Mouse (Mus musculus) spleen, adult 12 weeks (tissue): ENCODE measurements around the gene Rbbp6.

Experiments
- DNase-seq: peaks from one replicate; pipeline ENCODE4 v3.0.0; 2022; ENCODE audit warnings: low spot score

The Rbbp6 gene

GRCm38 (mm10) chr7:122965386-122965785 is at the start of gene Rbbp6:
TSS of gene Rbbp6 (plus strand) at chr7:122965686.
- DNase-seq, result no peak

DNA sequence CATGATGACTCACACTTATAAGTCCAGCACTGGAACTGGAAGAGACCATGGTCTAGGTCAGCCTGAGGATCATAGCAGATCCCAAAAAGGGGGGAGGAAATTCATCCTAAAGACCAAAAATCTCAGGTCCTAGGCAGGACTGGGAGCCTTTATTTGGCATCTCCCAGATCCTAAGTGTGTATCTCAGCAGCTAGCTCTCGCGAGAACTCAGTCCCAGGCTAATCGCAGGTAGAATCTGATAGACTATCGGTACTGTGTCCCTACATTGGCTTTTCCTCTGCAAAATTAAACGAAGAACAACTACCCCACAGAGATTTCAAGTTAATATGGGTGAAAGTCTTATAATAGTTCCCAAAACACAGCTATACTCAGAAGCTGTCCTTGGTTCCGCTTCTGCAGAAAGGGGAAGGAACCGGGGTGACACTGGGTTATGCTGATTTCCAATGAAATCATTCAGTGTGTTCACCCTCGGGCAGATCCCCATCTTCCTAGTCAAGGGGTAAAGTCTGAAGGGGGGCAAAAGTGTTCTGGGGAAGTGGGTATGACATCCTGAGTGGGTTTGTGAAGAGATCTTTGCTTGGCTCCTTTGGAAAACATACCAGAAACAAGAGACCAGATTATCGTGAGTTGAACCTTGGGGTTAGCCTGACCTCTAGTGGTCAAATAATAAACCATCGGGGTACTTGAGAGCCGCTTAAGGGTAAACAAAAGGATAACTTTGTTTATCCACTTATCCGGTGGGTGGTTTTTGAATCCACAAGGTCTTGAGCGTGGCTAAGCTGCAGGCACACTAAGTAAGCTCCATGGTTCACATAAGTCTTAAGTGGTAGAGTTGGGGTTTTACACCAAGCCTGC is 45.5 kb upstream of the Rbbp6 start:
- DNase-seq, result peak; percentile 22

DNA sequence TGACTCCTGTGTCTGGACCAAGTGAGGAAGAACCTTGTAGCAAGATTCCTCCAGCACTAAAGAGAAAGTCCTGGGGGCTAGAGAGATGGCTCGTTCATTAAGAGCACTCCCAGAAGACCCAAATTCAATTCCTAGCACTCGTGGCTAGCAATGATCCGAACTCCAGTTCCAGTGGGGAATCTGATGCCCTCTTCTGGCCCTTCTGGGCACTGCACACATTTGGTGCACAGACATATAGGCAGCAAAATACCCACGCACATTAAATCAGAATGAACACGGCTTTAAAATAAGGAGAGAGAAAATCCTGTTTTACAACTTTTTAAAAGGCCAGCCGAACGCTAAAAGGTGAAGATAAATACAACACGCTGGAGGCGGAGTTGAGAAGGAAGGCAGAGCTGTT is 43.9 kb upstream of the Rbbp6 start:
- no peak for DNase-seq

DNA sequence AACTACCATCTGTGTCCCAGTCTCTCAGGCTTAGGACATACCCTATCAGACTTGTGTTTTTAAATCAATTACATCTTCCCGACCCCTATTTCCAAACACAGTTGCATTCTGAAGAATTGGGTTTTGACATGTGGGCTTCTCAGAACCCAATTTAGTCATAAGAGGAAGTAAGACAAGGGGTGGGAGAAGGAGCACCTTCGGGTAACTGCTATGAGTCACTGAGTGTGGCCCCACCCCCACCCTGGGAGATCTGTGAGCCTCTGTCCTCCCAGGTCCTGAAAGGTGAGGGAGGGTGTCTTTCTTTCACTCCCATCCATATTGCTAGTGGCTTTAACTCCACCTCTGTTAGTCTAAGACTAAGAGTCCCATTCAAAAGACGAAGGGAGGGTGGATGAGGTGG is 41.2 kb upstream of the Rbbp6 start:
- DNase-seq, result no peak

DNA sequence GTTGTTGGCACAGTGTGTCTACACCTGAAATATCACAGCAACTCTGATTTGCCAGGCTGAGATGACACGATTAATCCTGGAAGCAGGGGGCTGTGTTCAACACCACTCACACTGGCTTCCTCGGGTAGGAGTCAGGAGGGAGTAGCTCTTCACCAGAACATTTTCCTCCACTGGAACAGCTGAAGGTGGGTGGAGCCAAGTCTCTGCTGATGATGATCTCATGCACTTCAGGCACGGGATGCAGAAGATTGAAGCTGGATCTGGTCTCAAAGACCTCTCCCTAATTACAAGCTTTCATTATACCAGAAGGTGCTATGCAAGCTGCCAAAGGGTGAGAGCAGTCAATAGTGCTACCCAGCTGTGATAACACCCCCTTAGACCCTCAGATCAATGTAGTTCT is 35.0 kb upstream of the Rbbp6 start:
- DNase-seq, result no peak

- DNase-seq, result no peak
Measured at GRCm38 (mm10) chr7:122932171-122932570, 33.3 kb upstream of the Rbbp6 start.

DNA sequence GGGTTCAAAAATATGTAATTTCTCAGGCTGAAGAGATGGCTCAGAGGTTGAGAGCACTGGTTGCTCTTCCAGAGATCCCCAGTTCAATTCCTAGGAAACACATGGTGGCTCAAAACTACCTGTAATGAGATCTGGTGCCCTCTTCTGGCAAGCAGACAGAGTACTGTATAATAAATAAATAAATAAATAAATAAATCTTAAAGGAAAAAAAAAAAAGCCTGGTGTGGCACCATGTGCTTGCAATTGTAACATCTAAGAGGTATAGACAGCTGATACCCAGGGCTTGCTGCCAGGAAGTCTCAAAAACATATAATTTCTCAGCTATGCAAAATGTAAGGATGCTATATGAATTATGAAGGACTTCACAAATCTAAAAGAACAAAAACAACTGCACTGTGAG is 28.9 kb upstream of the Rbbp6 start:
- no peak for DNase-seq

- DNase-seq, result no peak
Measured at GRCm38 (mm10) chr7:122938197-122938596, 27.3 kb upstream of the Rbbp6 start.

- no peak for DNase-seq
Measured at GRCm38 (mm10) chr7:122939181-122939580, 26.3 kb upstream of the Rbbp6 start.

- DNase-seq, result no peak
Measured at GRCm38 (mm10) chr7:122940371-122941075, 25.0 kb upstream of the Rbbp6 start.

GRCm38 (mm10) chr7:122942111-122942510 is 23.4 kb upstream of the Rbbp6 start:
- no peak for DNase-seq

DNA sequence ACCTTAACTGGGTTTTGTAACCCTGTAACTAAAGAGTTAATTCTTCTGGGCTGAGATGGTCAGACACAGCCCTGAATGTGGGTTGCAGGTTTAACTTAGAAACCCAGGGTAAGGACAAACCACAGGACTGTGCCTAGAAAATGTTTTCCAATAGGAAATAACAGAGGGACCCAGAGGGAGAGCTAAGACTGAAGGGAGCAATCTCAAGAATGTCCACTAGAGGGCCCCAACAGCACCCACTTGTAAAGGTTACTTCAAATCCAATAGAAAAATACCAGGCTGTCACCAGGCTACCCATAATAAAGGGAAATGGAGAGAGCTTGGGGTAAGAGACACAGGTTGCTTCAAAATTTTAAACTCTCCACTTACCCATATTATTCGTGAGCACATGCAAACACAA is 20.3 kb upstream of the Rbbp6 start:
- DNase-seq, result peak; percentile 31

GRCm38 (mm10) chr7:122949268-122949667 is 16.2 kb upstream of the Rbbp6 start:
- no peak for DNase-seq

DNA sequence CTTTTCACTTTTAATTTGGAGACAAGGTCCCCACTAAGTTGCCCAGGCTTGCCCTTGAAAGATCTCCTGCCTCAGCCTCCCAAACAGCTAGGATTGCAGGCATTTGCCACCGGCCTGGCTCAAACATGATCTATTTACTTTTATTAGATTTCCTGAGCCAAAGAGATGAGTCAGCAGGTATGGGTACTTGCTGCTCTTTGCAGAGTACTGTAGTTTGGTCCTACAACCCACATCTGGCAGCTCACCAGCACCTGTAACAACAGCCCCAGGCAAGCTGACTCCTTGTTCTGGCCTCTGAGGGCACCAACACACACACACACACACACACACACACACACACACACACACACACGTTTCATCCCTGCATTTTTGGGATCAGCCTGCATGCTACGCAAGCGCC is 14.0 kb upstream of the Rbbp6 start:
- no peak for DNase-seq

GRCm38 (mm10) chr7:122952066-122952465 is 13.4 kb upstream of the Rbbp6 start:
- DNase-seq, result no peak

- no peak for DNase-seq
Measured at GRCm38 (mm10) chr7:122954451-122955225, 10.8 kb upstream of the Rbbp6 start.

- no peak for DNase-seq
Measured at GRCm38 (mm10) chr7:122955226-122955955, 10.1 kb upstream of the Rbbp6 start.

GRCm38 (mm10) chr7:122968751-122969150 is 3.3 kb downstream of the Rbbp6 start:
- DNase-seq, result no peak

DNA sequence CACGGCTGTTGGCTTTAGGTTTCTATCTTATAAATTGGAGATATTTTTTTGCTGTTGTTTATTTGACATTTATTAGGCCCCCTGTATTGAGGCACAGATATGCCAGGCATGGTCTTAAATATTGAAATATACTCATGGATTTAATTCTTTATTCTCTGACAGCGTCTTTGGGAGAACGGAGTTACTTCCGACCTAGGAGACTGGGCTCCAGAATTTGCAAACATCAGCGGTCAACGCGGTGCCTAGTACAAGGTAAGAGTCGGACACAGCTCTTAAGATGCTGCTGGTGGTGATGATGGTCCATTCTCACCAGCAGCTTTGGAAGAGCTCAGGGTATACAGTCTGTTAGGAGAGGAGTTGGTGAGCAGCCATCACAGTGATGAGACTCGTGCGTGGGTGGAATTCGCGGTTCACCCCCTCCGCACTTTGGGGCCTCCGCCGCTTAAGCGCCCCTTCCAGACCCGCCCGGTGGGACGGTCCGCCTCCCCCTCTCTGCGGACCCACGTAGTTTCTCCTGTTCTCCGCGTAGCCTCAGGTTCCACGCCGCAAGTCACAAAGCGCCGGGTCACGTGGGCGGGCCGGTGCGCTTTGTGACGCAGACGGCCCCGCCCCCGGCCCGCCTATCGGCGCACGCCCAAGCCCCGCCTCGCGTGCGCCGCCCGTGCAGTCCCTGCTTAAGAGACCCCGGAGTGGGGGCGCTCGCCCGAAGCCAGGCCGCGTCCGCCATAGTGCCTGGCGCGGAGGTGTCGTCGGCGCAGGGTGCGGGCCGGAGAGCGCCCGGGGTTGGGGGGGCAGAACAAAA is 3.9 kb downstream of the Rbbp6 start:
- peak; percentile 89 for DNase-seq

DNA sequence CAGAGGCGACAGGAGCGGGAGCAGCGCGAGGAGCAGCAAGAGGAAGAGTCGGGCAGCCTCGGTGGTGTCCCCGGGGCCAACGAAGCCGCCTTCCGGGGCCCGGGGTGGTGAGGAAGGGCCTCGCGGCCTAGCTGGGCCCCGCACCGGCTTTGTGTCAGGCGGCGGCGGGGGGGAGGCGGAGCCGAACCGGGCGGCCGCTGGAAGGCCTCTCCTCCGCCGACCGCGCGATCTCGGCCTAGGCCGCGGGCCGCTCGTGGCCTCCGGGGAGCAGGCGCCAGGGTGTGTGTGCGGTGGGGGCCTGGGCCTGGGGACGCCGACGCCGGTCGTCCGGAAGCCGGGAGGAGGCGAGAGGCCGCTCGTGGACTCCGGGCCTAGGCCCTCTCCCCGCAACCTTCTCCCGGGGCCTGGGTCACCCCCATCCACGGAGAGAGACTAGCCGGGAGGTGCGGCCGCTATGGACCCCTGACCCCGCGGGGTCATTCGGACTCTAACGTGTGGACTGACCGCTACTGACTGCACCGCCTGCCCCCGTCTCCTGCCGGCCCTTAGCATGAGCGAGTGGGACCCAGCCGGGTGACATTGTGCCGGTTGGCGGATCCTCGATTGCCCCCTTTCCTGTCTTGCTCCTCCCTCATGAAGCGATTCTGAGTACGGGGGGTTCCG is 4.8 kb downstream of the Rbbp6 start:
- DNase-seq, result peak; percentile 67
